Mouse (Mus musculus) testis, adult 10 weeks (tissue): ENCODE data around the gene Ascl1. TPM values are rescaled to one million over a fixed set of nuclear protein-coding genes. Genes with fewer than 3 reads are reported as not detected.

Experiments
- polyA plus RNA-seq: library from polyadenylated mRNA; stranded (reverse); fragments of 350-450 nt; fragmentation: Illumina TruSeq; extraction: RNeasy Lipid Tissue Mini Kit (QIAGEN cat#74804); gene quantifications from one replicate; pipeline ENCODE4 v1.2.3, GENCODE M21; 2014; ENCODE audit warnings: low read depth, low replicate concordance

Gene Ascl1
- polyA plus RNA-seq = not detected

GRCm38 (mm10) chr10:87493576-87493975 lies at the start of gene Ascl1:
TSS of gene Ascl1 (minus strand) at chr10:87493660.

GRCm38 (mm10) chr10:87521646-87522045 lies 28.2 kb upstream of the Ascl1 start, which contains the start of gene Pah:
TSS of gene Pah (plus strand) at chr10:87521795.

Other genes starting within 250 kb of the Ascl1 start
- gene Pah, start 28.1 kb upstream of the Ascl1 start, polyA plus RNA-seq = 0.74 TPM